Mouse (Mus musculus) heart, adult 2 months (tissue): ENCODE data around the gene Olfr986.
"Not testable (repeated sequence)": the region's sequence is repeated elsewhere in the genome, so short reads cannot be mapped to it uniquely, and the experiment has no call there.

Experiments
- CTCF ChIP-seq: fragments of 200-600 bp; IDR thresholded peaks from 2 replicates; pipeline ENCODE4 v1.8.1; 2022; ENCODE audit warnings: antibody characterized with exemption, mild to moderate bottlenecking, moderate library complexity
- EP300 ChIP-seq: fragments of 200-500 bp; IDR thresholded peaks from 2 replicates; pipeline ENCODE4 v1.6.1; 2011; ENCODE audit warnings: low read depth, low read length, control low read depth; ENCODE audit not compliant: insufficient read depth
- POLR2A ChIP-seq: fragments of 200-500 bp; IDR thresholded peaks from 2 replicates; pipeline ENCODE4 v1.6.1; 2011; ENCODE audit warnings: mild to moderate bottlenecking, low read depth, low read length, control low read depth; ENCODE audit not compliant: insufficient read depth

DNA sequence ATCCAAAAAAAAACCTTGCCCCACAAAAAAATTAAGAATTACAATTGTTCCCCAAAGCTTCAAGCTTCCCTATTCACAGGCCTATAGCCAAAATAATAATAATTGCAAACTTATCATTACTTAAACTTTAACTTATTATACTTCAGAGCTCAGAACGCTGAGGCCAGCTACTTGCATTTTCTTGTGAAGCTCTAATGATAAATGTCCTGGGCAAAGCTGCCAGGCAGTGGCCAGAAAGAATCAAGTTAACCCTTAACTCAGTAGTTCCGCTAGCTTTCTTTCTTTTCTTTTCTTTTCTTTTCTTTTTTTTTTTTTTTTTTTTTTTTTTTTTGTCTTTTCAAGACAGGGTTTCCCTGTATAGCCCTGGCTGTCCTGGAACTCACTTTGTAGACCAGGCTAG is 4.4 kb downstream of the Olfr986 start:
- not testable (repeated sequence) for TF ChIP-seq POLR2A, CTCF, EP300
